Mouse (Mus musculus): ENCODE measurements around the gene C2cd2l.
"Not testable (repeated sequence)": the region's sequence is repeated elsewhere in the genome, so short reads cannot be mapped to it uniquely, and the experiment has no call there.

Gene C2cd2l

DNA sequence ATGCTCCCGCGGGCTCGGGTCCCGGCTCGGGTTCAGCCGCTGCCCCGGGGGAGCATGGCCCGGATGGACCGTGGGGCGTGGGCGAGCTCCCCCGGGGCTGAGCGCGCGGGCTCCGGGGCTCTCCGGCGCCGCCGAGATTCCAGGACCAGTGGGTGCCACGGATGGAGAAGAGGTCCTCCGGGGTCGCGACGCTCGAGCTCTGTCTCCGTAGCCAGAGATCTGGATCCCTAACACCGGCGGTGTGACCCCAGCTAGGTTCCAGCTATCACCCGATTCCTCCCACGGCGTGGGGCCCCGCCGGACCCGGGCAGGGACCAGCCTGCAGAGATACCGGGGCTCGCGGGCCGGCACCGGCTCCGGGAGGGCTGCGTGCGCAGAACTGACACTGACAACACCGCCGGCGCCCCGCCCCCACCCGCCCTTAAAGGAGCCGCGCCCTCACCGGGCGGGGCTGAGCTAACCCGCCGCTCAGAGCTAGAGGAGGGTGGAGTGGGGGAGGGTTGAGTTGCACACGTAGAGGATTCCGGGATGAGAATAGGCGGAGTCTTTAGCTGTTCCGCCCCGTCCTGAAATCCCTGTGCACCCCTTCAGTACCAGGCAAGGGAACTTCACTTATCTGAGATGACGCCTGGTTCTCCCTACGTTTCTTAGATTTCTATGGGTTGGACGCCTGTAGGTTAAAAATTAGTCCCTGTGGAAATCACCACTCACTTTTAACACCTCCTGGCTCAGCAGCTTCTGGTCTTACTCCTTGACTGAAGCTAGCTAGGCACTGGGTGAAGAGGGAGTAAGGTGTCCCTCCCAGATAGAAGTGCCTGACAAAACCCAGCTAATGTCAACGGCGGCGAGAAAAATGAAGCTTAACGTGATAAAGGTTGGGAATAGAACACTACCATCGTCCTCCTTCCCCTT is at the start of gene C2cd2l:
TSS of gene C2cd2l (minus strand) at position 399 of the 912 bp plus-strand sequence.
- in situ Hi-C loops (cut with MboI, MseI): no loop called here

- in situ Hi-C loops (cut with MboI, MseI): no loop called here
Observed at GRCm38 (mm10) chr9:44364480-44364879, 44.4 kb upstream of the C2cd2l start.

- in situ Hi-C loops (cut with MboI, MseI): not testable (repeated sequence)
Observed at GRCm38 (mm10) chr9:44361931-44362330, 41.8 kb upstream of the C2cd2l start.

- in situ Hi-C loops (cut with MboI, MseI): no loop called here
Observed at GRCm38 (mm10) chr9:44361190-44361917, 41.3 kb upstream of the C2cd2l start, which contains the start of gene Vps11. Gene Vps11, minus strand, starts transcription at chr9:44361670.

- in situ Hi-C loops (cut with MboI, MseI): no loop called here
Observed at GRCm38 (mm10) chr9:44357207-44357606, 37.1 kb upstream of the C2cd2l start.

DNA sequence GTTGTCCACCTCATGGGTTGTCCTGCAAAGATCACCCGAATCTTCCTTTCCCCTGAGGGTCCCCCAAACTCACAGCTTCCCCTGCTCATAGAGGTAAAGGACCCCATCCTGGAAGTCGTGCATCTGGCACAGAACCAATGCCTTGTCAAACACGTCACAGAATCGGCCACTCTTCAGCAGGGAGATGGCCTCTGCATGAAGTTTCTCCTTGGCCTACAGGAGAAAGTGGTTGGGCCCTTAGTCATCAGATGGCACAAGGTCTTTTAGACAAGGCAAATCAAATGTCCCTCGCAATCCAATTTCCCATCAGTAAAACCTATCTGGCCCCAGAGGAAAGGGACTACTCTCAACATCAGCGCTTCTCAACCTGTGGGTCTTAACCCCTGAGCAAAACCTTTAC is 33.1 kb upstream of the C2cd2l start:
- in situ Hi-C loops (cut with MboI, MseI): loop anchor here (5.0 kb wide), 1 partner anchor 61 kb away; no protein-coding TSS in a partner anchor

DNA sequence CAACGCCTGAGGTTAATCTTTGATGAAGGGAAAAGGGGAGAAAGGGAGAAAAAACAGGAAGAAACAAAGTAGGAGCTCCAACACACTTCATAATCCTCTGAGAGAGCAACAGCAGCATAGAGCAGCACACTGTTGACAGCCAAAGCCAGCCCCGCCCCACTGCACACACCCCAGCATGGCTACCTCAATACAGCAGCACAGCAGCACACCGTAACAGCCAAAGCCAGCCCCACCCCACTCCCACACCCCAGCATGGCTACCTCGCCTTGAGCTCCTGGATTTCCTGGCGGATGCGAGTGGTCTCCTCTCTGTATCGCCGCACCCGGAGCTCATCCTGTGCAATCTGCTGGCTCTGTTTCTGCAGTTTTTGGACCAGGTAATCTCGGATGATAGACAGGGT is 32.3 kb upstream of the C2cd2l start:
- in situ Hi-C loops (cut with MboI, MseI): loop anchor here (5.0 kb wide), 1 partner anchor 60 kb away; no protein-coding TSS in a partner anchor

GRCm38 (mm10) chr9:44351396-44351795 is 31.3 kb upstream of the C2cd2l start:
- in situ Hi-C loops (cut with MboI, MseI): loop anchor here (5.0 kb wide), 1 partner anchor 59 kb away; no protein-coding TSS in a partner anchor

- in situ Hi-C loops (cut with MboI, MseI): no loop called here
Observed at GRCm38 (mm10) chr9:44348546-44348945, 28.5 kb upstream of the C2cd2l start.

- in situ Hi-C loops (cut with MboI, MseI): no loop called here
Observed at GRCm38 (mm10) chr9:44347621-44348020, 27.5 kb upstream of the C2cd2l start.

- in situ Hi-C loops (cut with MboI, MseI): no loop called here
Observed at GRCm38 (mm10) chr9:44347166-44347565, 27.1 kb upstream of the C2cd2l start.

GRCm38 (mm10) chr9:44345570-44346433 is 25.7 kb upstream of the C2cd2l start:
- in situ Hi-C loops (cut with MboI, MseI): no loop called here

DNA sequence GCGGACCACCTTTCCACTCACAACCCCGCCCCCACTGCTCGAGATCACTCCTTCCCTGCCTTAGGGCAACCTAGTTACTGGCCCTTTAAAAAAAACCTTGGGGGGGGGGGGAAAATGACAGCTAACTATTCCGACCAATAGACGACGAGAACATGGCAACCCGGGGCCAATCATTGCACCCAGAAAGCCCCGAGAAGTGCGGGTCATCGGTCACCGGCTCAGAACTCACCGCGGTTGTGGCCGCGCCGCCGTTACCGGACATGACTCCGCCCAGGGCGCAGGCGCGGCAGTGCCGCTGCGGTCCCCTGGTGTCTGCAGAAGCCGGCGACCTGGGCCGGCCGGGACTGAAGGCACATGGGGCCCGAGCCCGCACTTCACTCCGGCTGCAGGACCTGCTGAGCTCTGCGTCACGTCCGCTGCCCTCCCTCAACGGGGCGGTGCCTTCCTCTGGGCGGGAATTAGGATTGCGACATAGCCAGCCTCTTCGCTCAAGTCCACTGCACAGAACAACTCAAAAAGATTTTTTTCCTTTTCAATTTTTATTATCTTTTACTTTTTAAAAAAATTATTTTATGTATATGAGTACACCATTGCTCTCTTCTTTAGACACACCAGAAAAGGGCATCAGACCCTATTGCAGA is 23.8 kb upstream of the C2cd2l start, which contains the start of gene Hmbs:
TSS of gene Hmbs (minus strand) at position 448 of the 641 bp plus-strand sequence.
- in situ Hi-C loops (cut with MboI, MseI): loop anchor here (5.0 kb wide), 1 partner anchor 53 kb away; the partner anchor contains the start of gene Slc37a4

- in situ Hi-C loops (cut with MboI, MseI): loop anchor here (5.0 kb wide), 1 partner anchor 54 kb away; the partner anchor contains the start of gene Slc37a4
Observed at GRCm38 (mm10) chr9:44343290-44343689, 23.2 kb upstream of the C2cd2l start.

- in situ Hi-C loops (cut with MboI, MseI): loop anchor here (5.0 kb wide), 1 partner anchor 55 kb away; the partner anchor contains the start of gene Slc37a4
Observed at GRCm38 (mm10) chr9:44342605-44343004, 22.5 kb upstream of the C2cd2l start.

DNA sequence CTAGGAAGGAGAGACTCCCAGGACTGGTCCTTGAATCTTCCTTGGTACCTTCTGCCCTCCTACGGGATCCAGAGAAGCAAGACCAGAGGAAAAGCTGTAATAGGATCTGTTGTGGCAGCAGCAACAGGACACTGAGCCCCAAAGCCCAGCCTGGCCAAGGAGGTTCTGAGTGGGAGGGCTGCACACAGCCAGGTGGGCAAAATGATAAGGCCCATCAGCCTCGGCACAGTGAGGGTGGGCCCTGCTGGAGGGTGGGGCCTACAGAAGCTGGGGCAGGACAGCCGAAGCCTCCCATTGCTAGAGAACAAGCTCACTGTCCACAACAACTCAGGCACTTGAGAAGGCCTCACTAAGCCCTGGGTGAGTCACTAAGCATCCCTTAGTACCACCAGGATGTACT is 22.1 kb upstream of the C2cd2l start:
- in situ Hi-C loops (cut with MboI, MseI): loop anchor here (5.0 kb wide), 1 partner anchor 55 kb away; the partner anchor contains the start of gene Slc37a4

DNA sequence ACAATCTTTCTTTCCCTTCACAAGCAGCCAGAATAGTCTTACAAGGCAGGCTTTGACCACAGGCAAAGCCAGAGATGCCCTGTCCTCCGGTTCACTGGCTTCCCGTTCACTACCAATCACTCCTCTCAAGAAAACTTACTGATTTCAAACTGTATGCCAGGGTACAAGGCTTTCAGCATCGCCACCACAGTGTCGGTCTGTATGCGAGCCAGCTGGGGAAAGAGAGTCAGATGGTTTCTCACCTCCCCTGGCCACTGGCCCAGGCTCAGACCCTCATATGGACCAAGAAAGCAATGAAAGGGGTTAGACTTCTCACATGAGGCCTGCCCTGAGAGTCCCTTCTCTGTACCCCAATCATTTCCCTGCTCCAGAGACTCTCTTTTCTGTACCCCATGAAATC is 21.4 kb upstream of the C2cd2l start:
- in situ Hi-C loops (cut with MboI, MseI): loop anchor here (5.0 kb wide), 1 partner anchor 56 kb away; the partner anchor contains the start of gene Slc37a4

GRCm38 (mm10) chr9:44338574-44338973 is 18.5 kb upstream of the C2cd2l start:
- in situ Hi-C loops (cut with MboI, MseI): loop anchor here (10.0 kb wide), 1 partner anchor 1646 kb away; no protein-coding TSS in a partner anchor

- in situ Hi-C loops (cut with MboI, MseI): loop anchor here (10.0 kb wide), 1 partner anchor 1647 kb away; no protein-coding TSS in a partner anchor
Observed at GRCm38 (mm10) chr9:44337436-44338169, 17.5 kb upstream of the C2cd2l start.

Data from T-helper 2 cell (primary cell).